Mouse (Mus musculus) heart, postnatal 10 days (tissue): ENCODE measurements around the gene Imp4. TPM values are rescaled to one million over a fixed set of nuclear protein-coding genes. Genes with fewer than 3 reads are reported as not detected.
A peak's percentile ranks its signal among the peaks of the same experiment; 100 is the strongest.
"Not testable (repeated sequence)": the region's sequence is repeated elsewhere in the genome, so short reads cannot be mapped to it uniquely, and the experiment has no call there.

Source experiments
- DNase-seq, 2 experiments: peaks; one replicate each; pipeline ENCODE4 v3.0.0; 2021
- intact Hi-C: fragments of 180-260 bp; cut with DNase I; formaldehyde crosslinking; loops from one replicate; pipeline ENCODE4 v1.15.1; 2025
- total RNA-seq, 2 experiments: library from RNA; stranded (reverse); gene quantifications; 2 replicates each; pipeline ENCODE4 v1.2.3; 2021

The Imp4 gene
- total RNA-seq: 10 to 100 TPM; 33.9 to 36.0 TPM

GRCm38 (mm10) chr1:34439215-34439960, at the start of gene Imp4, which contains the start of gene Ccdc115:
TSS of gene Imp4 (plus strand) at chr1:34439851.
TSS of gene Ccdc115 (minus strand) at chr1:34439672.
- intact Hi-C loops: loop anchor here (10.0 kb wide), 2 partner anchors 435 to 625 kb away; partner anchors contain the start of gene Zfp451
- peak; percentile 96 for DNase-seq

GRCm38 (mm10) chr1:34396321-34396720, 43.3 kb upstream of the Imp4 start:
- peak in 1 of 2 experiments; percentile 30 for DNase-seq
- intact Hi-C loops: no loop called here

GRCm38 (mm10) chr1:34399182-34399953, 40.3 kb upstream of the Imp4 start:
- intact Hi-C loops: no loop called here
- DNase-seq: peak; percentile 49 to 56

GRCm38 (mm10) chr1:34428466-34428865, 11.2 kb upstream of the Imp4 start:
- DNase-seq: no peak
- intact Hi-C loops: no loop called here

GRCm38 (mm10) chr1:34429281-34429680, 10.4 kb upstream of the Imp4 start:
- DNase-seq: no peak
- intact Hi-C loops: no loop called here

- intact Hi-C loops: loop anchor here (10.0 kb wide), 2 partner anchors 426 to 616 kb away; partner anchors contain the start of gene Zfp451
- no peak for DNase-seq
Observed at GRCm38 (mm10) chr1:34430981-34431380, 8.7 kb upstream of the Imp4 start.

GRCm38 (mm10) chr1:34431431-34431830, 8.2 kb upstream of the Imp4 start:
- DNase-seq: no peak
- intact Hi-C loops: loop anchor here (10.0 kb wide), 2 partner anchors 427 to 617 kb away; partner anchors contain the start of gene Zfp451

GRCm38 (mm10) chr1:34432411-34432775, 7.3 kb upstream of the Imp4 start:
- DNase-seq: peak; percentile 27 to 55
- intact Hi-C loops: loop anchor here (10.0 kb wide), 2 partner anchors 428 to 618 kb away; partner anchors contain the start of gene Zfp451

GRCm38 (mm10) chr1:34432776-34433481, 6.7 kb upstream of the Imp4 start:
- intact Hi-C loops: loop anchor here (10.0 kb wide), 2 partner anchors 428 to 618 kb away; partner anchors contain the start of gene Zfp451
- DNase-seq: peak; percentile 41 to 53

- intact Hi-C loops: loop anchor here (10.0 kb wide), 2 partner anchors 429 to 619 kb away; partner anchors contain the start of gene Zfp451
- peak; percentile 25 to 34 for DNase-seq
Observed at GRCm38 (mm10) chr1:34433891-34434521, 5.6 kb upstream of the Imp4 start.

- DNase-seq: peak; percentile 93
- intact Hi-C loops: loop anchor here (10.0 kb wide), 2 partner anchors 430 to 620 kb away; partner anchors contain the start of gene Zfp451
Observed at GRCm38 (mm10) chr1:34434660-34435160, 4.9 kb upstream of the Imp4 start.

- DNase-seq: no peak
- intact Hi-C loops: loop anchor here (10.0 kb wide), 2 partner anchors 431 to 621 kb away; partner anchors contain the start of gene Zfp451
Observed at GRCm38 (mm10) chr1:34435371-34436120, 4.1 kb upstream of the Imp4 start.

GRCm38 (mm10) chr1:34436374-34436773, 3.3 kb upstream of the Imp4 start:
- DNase-seq: no peak
- intact Hi-C loops: loop anchor here (10.0 kb wide), 2 partner anchors 432 to 622 kb away; partner anchors contain the start of gene Zfp451

GRCm38 (mm10) chr1:34437366-34437765, 2.3 kb upstream of the Imp4 start:
- intact Hi-C loops: loop anchor here (10.0 kb wide), 2 partner anchors 433 to 623 kb away; partner anchors contain the start of gene Zfp451

GRCm38 (mm10) chr1:34438381-34439051, 1.1 kb upstream of the Imp4 start:
- intact Hi-C loops: loop anchor here (10.0 kb wide), 2 partner anchors 434 to 624 kb away; partner anchors contain the start of gene Zfp451
- DNase-seq: no peak

More at GRCm38 (mm10) chr1:34437366-34437765, 2.3 kb upstream of the Imp4 start:
- not testable (repeated sequence) for DNase-seq

- no peak for DNase-seq
- intact Hi-C loops: loop anchor here (10.0 kb wide), 2 partner anchors 435 to 625 kb away; partner anchors contain the start of gene Zfp451
Observed at GRCm38 (mm10) chr1:34439961-34440630, 445 bp downstream of the Imp4 start.

- DNase-seq: no peak
- intact Hi-C loops: no loop called here
Observed at GRCm38 (mm10) chr1:34443124-34443523, 3.5 kb downstream of the Imp4 start.
